Mouse (Mus musculus) spleen, adult 2 months (tissue): ENCODE data around the gene Sema3c.

ENCODE experiments used
- CTCF ChIP-seq: fragments of 200-500 bp; IDR thresholded peaks from 2 replicates; pipeline ENCODE4 v1.5.1; 2011; ENCODE audit warnings: mild to moderate bottlenecking, inconsistent platforms; ENCODE audit not compliant: insufficient read depth, insufficient read length, insufficient replicate concordance; ENCODE audit errors: extremely low read depth
- POLR2A ChIP-seq: fragments of 200-500 bp; IDR thresholded peaks from 2 replicates; pipeline ENCODE4 v1.6.1; 2011; ENCODE audit warnings: low read depth, low read length, inconsistent platforms

GRCm38 (mm10) chr5:17776571-17776970 is 202.5 kb downstream of the Sema3c start:
- no peak for TF ChIP-seq POLR2A
- TF ChIP-seq CTCF = no peak
